Mouse (Mus musculus) stomach, embryonic 16.5 days (tissue): ENCODE results near the gene Casp7. TPM values are rescaled to one million over a fixed set of nuclear protein-coding genes. Genes with fewer than 3 reads are reported as not detected.

Experiments used
- ATAC-seq: fragments of 200-750 bp; cut with Nextera tagmentation; 2 replicates; pipeline ENCODE4 v1.8.0; 2017; ENCODE audit warnings: moderate number of reproducible peaks, moderate TSS enrichment; ENCODE audit not compliant: insufficient read depth, low FRiP score
- H3K27ac ChIP-seq: fragments of 300-500 bp; sonication (generic); 2 replicates; pipeline ENCODE4 v1.5.1; 2014; ENCODE audit warnings: low read length
- H3K27me3 ChIP-seq: fragments of 300-500 bp; sonication (generic); 2 replicates; pipeline ENCODE4 v1.6.1; 2014; ENCODE audit warnings: low read length, control low read depth, mixed read lengths; ENCODE audit not compliant: control insufficient read depth, insufficient read depth
- H3K36me3 ChIP-seq: fragments of 300-500 bp; sonication (generic); 2 replicates; pipeline ENCODE4 v1.6.1; 2014; ENCODE audit warnings: low read length; ENCODE audit not compliant: control insufficient read depth, insufficient read depth
- H3K4me1 ChIP-seq: fragments of 300-500 bp; sonication (generic); 2 replicates; pipeline ENCODE4 v1.6.1; 2014; ENCODE audit warnings: low read length, control low read depth, mixed read lengths; ENCODE audit not compliant: control insufficient read depth, insufficient read depth
- H3K4me2 ChIP-seq: fragments of 300-500 bp; sonication (generic); 2 replicates; pipeline ENCODE4 v1.6.1; 2014; ENCODE audit warnings: low read depth, low read length, mixed read lengths
- H3K4me3 ChIP-seq: fragments of 300-500 bp; sonication (generic); replicated peaks from 2 replicates; pipeline ENCODE4 v1.5.1; 2014; ENCODE audit warnings: mild to moderate bottlenecking, low read length
- H3K9ac ChIP-seq: fragments of 300-500 bp; sonication (generic); 2 replicates; pipeline ENCODE4 v1.6.1; 2014; ENCODE audit warnings: low read length
- H3K9me3 ChIP-seq: fragments of 300-500 bp; sonication (generic); replicated peaks from 2 replicates; pipeline ENCODE4 v1.6.1; 2016; ENCODE audit warnings: low read length, control low read depth; ENCODE audit not compliant: control insufficient read depth
- WGBS: fragments of 180-500 bp; shearing (Covaris S2); extraction: QIAGEN DNeasy Blood & Tissue Kit; methylation state at CpG from one replicate; pipeline ENCODE4 v1.1.7; 2014; 5-methylcytosine and 5-hydroxymethylcytosine counted together
- polyA plus RNA-seq: library from polyadenylated mRNA; unstranded; fragments of >200 nt; fragmentation: Nextera tagmentation; extraction: Ambion mirVana; gene quantifications from 2 replicates; pipeline ENCODE4 v1.2.1, GENCODE M21; 2015

Gene Casp7
- polyA plus RNA-seq, 1 experiment from 2014 or later, result 27.3 TPM

- Histone ChIP-seq H3K27ac (peak overlapping the region; percentile 55), H3K27me3 (no peaks in the 10 kb centered on the region), H3K9me3 (no peaks in the 10 kb centered on the region), H3K4me1 (peaks cover 11% of the 10 kb centered on the region), H3K36me3 (no peaks in the 10 kb centered on the region), H3K4me3 (no peak overlapping the region), H3K4me2 (no peak overlapping the region), H3K9ac (no peak overlapping the region)
- 77% methylated on average over 13 of the region's 13 CpGs for WGBS
- ATAC-seq, result no peak
Measured at GRCm38 (mm10) chr19:56484630-56485375, 87.9 kb downstream of the Casp7 start.

GRCm38 (mm10) chr19:56485376-56486271 lies 88.7 kb downstream of the Casp7 start:
- Histone ChIP-seq H3K4me1 (peaks cover 11% of the 10 kb centered on the region), H3K36me3 (no peaks in the 10 kb centered on the region), H3K27ac (peak overlapping the region; percentile 55), H3K9me3 (no peaks in the 10 kb centered on the region), H3K27me3 (no peaks in the 10 kb centered on the region), H3K9ac (no peak overlapping the region), H3K4me2 (peak overlapping the region; percentile 25; the same call in 1 of the 2 replicates), H3K4me3 (no peak overlapping the region)
- WGBS, result 45% methylated on average over 13 of the region's 13 CpGs
- peak; percentile 53; the same call in 1 of the 2 replicates for ATAC-seq

GRCm38 (mm10) chr19:56486926-56487325 lies 90.0 kb downstream of the Casp7 start:
- Histone ChIP-seq H3K9me3 (no peaks in the 10 kb centered on the region), H3K27ac (no peak overlapping the region), H3K36me3 (no peaks in the 10 kb centered on the region), H3K4me1 (peaks cover 11% of the 10 kb centered on the region), H3K4me3 (no peak overlapping the region), H3K4me2 (no peak overlapping the region), H3K9ac (no peak overlapping the region), H3K27me3 (no peaks in the 10 kb centered on the region)
- no peak for ATAC-seq
- 76% methylated on average over 7 of the region's 7 CpGs for WGBS

DNA sequence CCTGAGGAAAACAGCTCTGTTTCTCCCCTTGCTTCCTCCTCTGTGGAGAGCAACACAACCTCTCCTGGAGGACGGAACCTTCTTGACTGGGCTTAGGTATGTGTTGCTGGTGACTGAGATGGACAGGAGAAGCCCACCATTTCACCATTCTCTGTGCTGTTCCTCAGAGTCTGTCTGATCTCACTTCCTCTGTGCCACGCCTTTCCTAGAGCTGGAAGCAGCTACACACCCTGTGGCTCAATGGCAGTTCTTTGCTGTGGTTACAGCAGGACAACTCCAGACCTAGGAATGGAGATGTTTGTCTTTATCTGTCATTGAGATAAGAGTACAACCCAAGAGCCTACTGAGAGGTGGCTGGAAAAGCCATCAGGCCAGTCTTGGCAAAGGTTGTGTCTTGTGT lies 90.4 kb downstream of the Casp7 start:
- Histone ChIP-seq H3K4me3 (no peak overlapping the region), H3K27me3 (no peaks in the 10 kb centered on the region), H3K36me3 (no peaks in the 10 kb centered on the region), H3K9ac (no peak overlapping the region), H3K4me2 (no peak overlapping the region), H3K27ac (no peak overlapping the region), H3K9me3 (no peaks in the 10 kb centered on the region), H3K4me1 (peaks cover 11% of the 10 kb centered on the region)
- WGBS, result 89% methylated on average over 2 of the region's 2 CpGs
- no peak for ATAC-seq

- Histone ChIP-seq H3K27me3 (no peaks in the 10 kb centered on the region), H3K9ac (no peak overlapping the region), H3K36me3 (no peaks in the 10 kb centered on the region), H3K27ac (no peak overlapping the region), H3K9me3 (no peaks in the 10 kb centered on the region), H3K4me1 (peaks cover 11% of the 10 kb centered on the region), H3K4me3 (no peak overlapping the region), H3K4me2 (no peak overlapping the region)
- no peak for ATAC-seq
- 71% methylated on average over 6 of the region's 6 CpGs for WGBS
Measured at GRCm38 (mm10) chr19:56489601-56490000, 92.7 kb downstream of the Casp7 start.

Other genes starting within 250 kb of the Casp7 start
- gene Habp2, start 110.0 kb upstream of the Casp7 start, polyA plus RNA-seq, result 34.5 and 41.5 TPM in 2 replicates
- gene Nrap, start 7.1 kb upstream of the Casp7 start, polyA plus RNA-seq, result 0.35 and 2.6 TPM in 2 replicates
- gene Plekhs1, start 64.5 kb downstream of the Casp7 start, polyA plus RNA-seq, result 1.1 and 1.3 TPM in 2 replicates
- gene Dclre1a, start 151.1 kb downstream of the Casp7 start, polyA plus RNA-seq, result 20.6 TPM in 2 replicates
- gene Nhlrc2, start 151.1 kb downstream of the Casp7 start, polyA plus RNA-seq, result 14.5 and 17.7 TPM in 2 replicates